Mouse (Mus musculus) forelimb bud, embryonic 11.5 days (tissue): ENCODE data around the gene Ssu2.

Experiments used
- DNase-seq: peaks from one replicate; pipeline ENCODE4 v3.0.0-alpha.2; 2012; ENCODE audit warnings: low read depth, low spot score

Ssu2 gene

DNA sequence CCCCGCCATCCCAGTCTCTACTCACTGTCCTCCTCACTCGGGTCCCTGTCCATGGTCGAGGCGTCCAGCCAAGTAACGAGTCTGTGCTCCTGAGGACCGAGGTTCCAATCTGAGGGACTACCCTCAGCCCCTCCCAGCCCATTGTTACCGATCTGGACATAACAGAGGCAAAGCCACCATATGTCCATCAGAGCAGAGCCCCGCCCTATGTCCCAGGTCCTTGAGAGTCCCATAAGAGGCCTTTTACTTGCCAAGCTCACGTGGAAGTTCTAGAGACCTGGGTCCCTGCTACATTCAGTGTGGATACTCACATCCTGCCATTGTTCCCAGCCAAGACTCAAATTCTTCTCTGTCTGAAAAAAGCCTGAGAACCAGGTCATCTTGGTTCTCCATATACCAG is at the start of gene Ssu2:
Ssu2 (minus strand) TSS at position 77 of the 400 bp plus-strand sequence.
- DNase-seq: no peak

GRCm38 (mm10) chr6:112426018-112426732 is 38.4 kb upstream of the Ssu2 start:
- no peak for DNase-seq

GRCm38 (mm10) chr6:112423746-112424501 is 36.1 kb upstream of the Ssu2 start:
- no peak for DNase-seq

DNA sequence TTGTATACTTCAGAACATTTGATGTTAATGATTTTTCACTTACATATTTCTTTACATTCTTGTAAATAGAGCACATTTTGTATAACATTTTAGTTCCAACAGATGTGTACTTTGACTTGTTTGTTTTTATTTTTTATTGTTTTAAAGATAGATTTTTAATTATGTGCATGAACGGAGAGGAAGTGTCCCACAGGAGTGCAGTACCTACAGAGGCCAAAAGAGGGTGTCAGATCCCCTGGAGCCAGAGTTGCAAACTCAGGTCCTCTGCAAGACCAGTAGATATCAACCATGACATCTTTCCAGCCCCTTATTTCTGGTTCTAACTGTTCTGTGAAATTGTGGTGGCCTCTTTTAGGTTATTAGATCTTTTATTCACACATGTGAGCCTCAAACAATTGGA is 33.1 kb upstream of the Ssu2 start:
- DNase-seq: no peak

- no peak for DNase-seq
Measured at GRCm38 (mm10) chr6:112419333-112419732, 31.5 kb upstream of the Ssu2 start.

- DNase-seq: no peak
Measured at GRCm38 (mm10) chr6:112404111-112404510, 16.3 kb upstream of the Ssu2 start.

DNA sequence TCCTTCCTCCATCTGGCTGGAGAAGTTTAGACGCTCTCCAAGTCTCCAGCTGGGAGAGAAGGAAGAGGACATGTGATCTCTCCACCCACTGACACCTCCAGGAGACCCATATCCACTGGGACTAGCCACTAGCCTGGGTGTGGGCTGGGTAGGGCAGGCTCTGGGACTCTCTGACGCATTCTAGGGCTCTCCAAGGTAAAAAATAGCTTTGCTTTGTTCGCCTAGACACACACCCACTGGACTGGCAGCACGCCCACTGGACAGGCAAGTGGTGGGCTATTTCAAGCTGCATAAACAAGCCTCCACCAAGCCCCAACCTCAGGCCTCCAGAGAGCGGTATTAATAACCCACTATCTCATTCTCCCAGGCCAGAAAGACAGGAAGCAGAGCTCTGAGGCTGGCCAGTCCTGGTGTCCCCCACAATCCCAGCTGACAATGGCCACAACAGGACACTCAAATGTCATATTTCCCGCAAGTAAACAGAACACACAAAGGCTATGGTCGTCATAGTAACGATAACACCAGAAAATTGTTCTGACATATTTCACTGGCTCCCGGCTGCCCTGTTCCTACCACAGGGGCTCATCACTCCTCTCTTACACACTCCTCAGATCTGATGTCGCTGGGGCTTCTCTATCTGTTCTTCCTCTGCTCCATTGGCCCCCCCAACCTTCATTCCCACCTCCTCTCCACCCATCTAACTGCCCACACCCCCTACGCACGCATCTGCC is 14.3 kb upstream of the Ssu2 start:
- DNase-seq: no peak

GRCm38 (mm10) chr6:112397351-112397750 is 9.5 kb upstream of the Ssu2 start:
- DNase-seq: no peak

GRCm38 (mm10) chr6:112396352-112396751 is 8.5 kb upstream of the Ssu2 start:
- DNase-seq: no peak

DNA sequence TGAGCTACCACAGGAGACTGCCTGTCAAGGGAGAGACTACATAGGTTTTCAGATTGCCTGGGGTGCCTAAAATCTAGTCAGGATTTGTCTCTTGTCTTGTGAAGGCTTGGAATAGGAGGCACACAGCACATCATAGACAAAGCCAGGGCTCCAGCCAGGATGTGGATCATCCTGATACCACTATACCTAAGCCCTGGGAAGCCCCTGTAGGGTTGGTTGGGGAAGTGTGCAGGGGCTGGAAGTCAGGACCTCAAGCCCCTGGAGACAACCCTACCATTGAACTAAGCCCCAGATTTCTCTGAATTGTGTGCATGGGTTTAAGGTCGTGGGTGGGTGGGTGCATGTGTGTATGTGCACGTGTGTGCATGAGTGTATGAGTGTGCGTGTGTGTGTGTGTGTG is 562 bp upstream of the Ssu2 start:
- no peak for DNase-seq

- DNase-seq: no peak
Measured at GRCm38 (mm10) chr6:112386260-112386659, 1.6 kb downstream of the Ssu2 start.

- no peak for DNase-seq
Measured at GRCm38 (mm10) chr6:112382990-112383685, 4.7 kb downstream of the Ssu2 start.

DNA sequence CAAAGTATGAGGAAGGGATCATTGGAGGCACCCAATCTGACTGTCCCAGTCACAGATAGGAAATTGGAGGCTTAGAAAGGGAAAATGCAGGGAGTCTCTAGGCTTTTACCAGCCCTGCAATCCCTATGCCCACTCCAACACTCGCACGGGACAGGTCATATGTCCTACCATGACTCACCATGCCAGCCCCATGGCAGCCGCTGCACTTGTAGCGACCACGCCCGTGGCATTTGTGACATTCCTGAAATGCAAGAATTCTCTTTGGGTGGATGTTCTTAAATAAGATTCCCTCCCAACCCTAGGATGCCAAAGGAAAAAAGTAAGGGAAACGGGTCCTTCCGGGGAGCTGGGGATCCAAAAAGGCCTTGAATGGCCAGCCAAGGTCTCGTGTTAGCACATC is 8.8 kb downstream of the Ssu2 start:
- no peak for DNase-seq

GRCm38 (mm10) chr6:112375661-112376392 is 12.0 kb downstream of the Ssu2 start:
- no peak for DNase-seq

- peak; percentile 49 for DNase-seq
Measured at GRCm38 (mm10) chr6:112373886-112374585, 13.8 kb downstream of the Ssu2 start.

DNA sequence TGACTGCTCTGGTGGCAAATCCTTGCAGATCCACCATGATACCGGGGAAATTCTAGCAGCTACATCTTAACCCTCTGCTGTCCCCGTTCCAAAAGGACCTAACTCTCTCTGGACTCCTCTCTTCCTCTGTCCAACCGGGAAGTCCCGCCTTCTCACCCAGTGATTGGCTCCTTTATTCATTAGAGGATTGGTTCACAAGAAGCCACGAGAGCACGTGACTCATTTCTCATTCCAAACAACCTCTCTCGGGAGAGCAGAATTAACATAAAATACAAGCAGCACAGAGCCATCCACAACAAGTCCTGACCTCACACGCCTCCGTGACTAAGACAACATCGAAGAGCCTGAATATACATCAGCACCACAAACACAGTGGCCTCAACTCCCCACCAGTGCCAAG is 22.5 kb downstream of the Ssu2 start:
- DNase-seq: no peak

DNA sequence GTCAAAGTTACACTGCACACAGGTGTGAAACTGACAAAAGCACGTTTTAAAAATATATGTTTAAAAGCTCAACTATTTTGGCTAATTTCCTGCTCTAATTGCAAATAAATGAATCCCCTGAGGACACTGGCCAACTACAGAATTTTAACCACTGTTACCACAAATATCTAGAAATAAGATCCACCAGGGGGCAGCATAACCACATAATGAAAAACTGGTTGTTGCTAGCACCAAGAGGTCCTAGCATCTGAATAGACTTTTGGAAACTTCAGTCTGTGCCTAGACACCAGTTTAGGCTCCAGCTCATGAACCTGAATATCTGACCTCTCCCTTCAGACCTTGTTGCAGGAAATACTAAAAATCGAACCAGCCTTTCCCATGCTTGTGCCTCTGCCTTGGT is 23.2 kb downstream of the Ssu2 start:
- peak; percentile 71 for DNase-seq

- peak; percentile 68 for DNase-seq
Measured at GRCm38 (mm10) chr6:112362349-112362958, 25.4 kb downstream of the Ssu2 start.

DNA sequence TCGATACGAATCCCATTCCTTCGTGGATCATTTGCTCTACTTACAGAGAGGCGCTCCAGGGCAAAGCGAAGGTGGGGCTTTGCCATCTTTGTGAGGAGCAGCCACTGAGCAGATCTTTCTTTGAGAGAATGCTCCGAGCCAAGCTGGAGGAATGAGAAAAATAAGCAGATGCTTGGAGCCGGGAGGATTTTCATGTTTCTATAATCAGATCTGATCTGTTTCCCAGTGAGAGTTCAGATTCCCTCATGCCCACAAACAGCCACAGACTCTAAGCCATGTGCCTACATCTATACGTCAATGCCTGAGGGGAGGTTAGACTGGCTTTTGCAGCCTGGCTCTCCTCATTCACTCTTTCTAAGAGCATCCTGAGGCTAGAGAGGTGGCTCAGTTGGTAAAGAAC is 27.1 kb downstream of the Ssu2 start:
- no peak for DNase-seq

GRCm38 (mm10) chr6:112359341-112359740 is 28.5 kb downstream of the Ssu2 start:
- no peak for DNase-seq
